Mouse (Mus musculus): ENCODE measurements around the gene E330034G19Rik.

- no peak for TF ChIP-seq GATA1 (IDR thresholded peaks at IDR 0.05; ENCODE audit: low read depth, low read length)
- TF ChIP-seq ZC3H11A (IDR thresholded peaks at IDR 0.05; ENCODE audit: low read depth, low read length) = no peak
- TF ChIP-seq POLR2A (IDR thresholded peaks at IDR 0.05; ENCODE audit: control insufficient read depth in 1 of 2, insufficient read depth in 1 of 2, low read depth in 1 of 2, low read length in 2 of 2, poor library complexity in 1 of 2) = no peak
- TF ChIP-seq GABPA (IDR thresholded peaks at IDR 0.05; ENCODE audit: low read depth, low read length) = no peak
- TF ChIP-seq ZKSCAN1 (IDR thresholded peaks at IDR 0.05; ENCODE audit: low read depth, low read length) = no peak
- peak; percentile 15 to 45 (median 26); a peak in 3 of 6 replicates for TF ChIP-seq CTCF (IDR thresholded peaks at IDR 0.05 in 2 of 3, conservative IDR thresholded peaks at IDR 0.05 in 1 of 3; ENCODE audit: control insufficient read depth in 1 of 3, insufficient read depth in 1 of 3, low read depth in 2 of 3, low read length in 3 of 3, poor library complexity in 1 of 3, severe bottlenecking in 1 of 3)
- TF ChIP-seq NRF1 (IDR thresholded peaks at IDR 0.05; ENCODE audit: insufficient read depth, low read depth, low read length, poor library complexity, severe bottlenecking) = no peak
- TF ChIP-seq BHLHE40 (IDR thresholded peaks at IDR 0.05; ENCODE audit: borderline replicate concordance, low read depth, low read length) = no peak
Observed at GRCm38 (mm10) chr14:24358295-24358951, 65.4 kb downstream of the E330034G19Rik start.
